Mouse (Mus musculus) cerebellum, adult 9-10 months (tissue): ENCODE results near the gene Ugt1a8.
"Not testable (repeated sequence)": the region's sequence is repeated elsewhere in the genome, so short reads cannot be mapped to it uniquely, and the experiment has no call there.

ENCODE experiments used
- DNase-seq: peaks from one replicate; pipeline ENCODE4 v3.0.0; 2022

Ugt1a8 gene

DNA sequence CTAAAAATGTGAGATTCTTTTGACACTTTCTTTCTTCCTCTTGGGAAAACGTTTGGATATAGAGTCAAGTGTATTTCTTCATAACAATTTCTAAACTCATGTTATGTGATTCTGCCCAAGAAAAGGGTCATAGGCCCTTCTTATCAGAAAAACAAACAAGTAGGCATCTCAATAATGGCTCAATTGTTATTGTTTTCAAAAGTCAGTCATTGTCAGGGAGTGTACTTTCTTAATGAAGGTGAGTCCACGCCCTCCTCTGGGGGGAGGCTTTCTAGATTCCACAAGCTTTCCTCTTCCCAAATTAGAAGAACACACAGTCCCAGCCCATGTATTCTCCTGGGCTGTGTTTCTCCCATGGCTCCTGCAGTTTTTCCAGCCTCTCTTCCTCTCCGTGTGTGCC is at the start of gene Ugt1a8:
Ugt1a8 (plus strand) TSS at position 301 of the 400 bp plus-strand sequence.
- DNase-seq = no peak

DNA sequence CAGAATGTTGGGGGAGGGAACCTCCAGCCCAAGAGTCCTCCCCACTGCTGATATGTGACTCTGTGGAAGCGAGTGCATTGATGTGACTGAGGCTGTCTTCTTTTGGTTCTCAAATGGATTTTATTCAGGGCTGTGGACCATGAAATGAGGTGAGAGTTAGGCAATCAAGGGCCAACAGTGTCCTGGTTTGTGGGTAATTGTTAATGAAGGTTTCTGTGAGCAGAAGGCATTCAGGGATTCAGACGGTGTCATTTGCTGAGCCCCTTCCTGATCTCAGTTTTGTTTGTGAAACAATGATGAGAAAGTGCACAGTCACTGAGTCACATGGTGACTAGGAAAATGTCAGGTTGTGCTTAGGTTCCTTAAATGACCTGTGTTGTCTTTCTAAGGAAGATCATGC is 44.6 kb upstream of the Ugt1a8 start:
- not testable (repeated sequence) for DNase-seq

DNA sequence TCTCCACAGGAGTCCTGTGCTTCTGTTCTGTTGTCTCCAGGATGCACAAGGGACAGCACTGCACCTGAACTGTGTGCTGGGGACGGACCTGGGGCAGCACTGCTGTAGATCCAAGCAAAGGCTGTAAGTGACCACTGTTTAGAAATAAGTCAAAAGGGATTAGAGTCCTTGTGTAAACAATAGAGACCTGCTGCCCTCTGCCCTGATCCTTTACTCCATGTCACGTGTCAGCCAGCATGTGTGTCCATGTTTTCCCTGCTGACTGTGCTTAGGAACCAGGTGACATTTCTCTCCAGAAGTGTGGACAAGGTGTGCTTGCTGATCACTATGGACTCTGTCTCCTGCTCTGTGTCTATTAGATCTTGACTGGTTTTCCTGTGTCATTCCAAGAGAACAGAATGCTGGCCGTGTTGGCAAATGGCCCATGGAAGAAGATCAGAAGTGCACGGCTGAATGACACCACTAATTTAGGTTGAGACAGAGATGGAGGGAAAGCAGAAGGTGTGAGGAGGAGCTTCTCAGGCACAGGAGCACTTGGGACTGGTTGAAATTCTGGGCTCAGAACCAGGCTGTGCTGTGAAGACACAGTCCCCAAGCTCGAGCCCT is 42.7 kb upstream of the Ugt1a8 start:
- DNase-seq = peak; percentile 18

DNA sequence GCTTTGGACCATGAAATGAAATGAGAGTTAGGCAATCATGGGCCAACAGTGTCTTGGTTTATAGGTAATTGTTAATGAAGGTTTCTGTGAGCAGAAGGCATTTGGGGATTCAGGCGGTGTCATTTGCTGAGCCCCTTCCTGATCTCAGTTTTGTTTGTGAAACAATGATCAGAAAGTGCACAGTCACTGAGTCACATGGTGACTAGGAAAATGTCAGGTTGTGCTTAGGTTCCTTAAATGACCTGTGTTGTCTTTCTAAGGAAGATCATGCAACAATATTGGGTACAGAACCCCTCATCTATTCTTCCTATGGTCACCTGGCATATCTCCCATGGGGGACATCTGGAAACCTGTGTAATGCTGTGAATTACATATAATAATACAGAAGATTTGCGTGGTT is 40.2 kb upstream of the Ugt1a8 start:
- not testable (repeated sequence) for DNase-seq

DNA sequence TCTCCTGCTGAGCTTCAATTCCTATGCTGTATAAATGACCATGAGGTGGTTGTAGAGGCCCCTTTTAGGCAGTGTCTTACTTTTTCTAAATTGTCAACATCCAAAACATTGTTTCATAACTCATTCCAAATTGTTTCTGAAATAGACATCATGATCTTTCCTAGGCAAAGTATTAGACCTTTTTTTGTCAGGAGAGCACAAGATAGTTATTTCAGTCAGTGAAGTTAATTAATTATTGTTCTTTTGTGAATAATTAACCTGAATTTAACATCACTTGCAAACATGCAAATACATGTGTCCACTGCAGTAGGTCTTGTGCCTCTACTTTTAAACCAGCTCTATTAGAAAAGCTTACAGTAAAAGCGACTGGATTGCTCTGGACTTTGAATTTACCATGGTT is 32.5 kb upstream of the Ugt1a8 start, which contains the start of gene Ugt1a10:
Ugt1a10 (plus strand) TSS at position 301 of the 400 bp plus-strand sequence.
- DNase-seq = no peak

DNA sequence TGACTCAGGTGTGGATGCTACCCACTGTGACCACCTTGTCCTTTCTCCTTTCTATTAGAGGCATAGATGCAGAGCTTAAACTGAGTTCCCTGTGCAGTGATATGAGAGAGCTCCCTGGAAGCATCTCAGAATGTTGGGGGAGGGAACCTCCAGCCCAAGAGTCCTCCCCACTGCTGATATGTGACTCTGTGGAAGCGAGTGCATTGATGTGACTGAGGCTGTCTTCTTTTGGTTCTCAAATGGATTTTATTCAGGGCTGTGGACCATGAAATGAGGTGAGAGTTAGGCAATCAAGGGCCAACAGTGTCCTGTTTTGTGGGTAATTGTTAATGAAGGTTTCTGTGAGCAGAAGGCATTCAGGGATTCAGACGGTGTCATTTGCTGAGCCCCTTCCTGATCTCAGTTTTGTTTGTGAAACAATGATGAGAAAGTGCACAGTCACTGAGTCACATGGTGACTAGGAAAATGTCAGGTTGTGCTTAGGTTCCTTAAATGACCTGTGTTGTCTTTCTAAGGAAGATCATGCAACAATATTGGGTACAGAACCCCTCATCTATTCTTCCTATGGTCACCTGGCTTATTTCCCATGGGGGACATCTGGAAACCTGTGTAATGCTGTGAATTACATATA is 21.0 kb upstream of the Ugt1a8 start:
- not testable (repeated sequence) for DNase-seq

DNA sequence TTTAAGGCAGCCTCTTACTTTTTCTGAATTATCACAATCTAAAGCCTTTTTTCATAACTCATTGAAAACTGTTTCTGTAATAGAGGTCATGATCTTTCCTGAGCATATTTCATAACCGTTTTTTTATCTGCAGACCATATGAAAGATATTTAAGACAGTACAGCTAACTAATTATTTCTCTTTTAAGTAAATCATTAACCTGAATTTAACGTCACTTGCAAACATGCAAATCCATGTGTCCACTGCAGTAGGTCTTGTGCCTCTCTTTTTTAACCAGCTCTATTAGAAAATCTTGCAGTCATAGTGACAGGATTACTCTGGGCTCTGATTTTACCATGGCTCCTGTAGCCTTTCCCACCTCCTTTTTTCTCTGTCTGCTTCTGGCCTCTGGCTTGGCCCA is 17.1 kb upstream of the Ugt1a8 start, which contains the start of gene Ugt1a9:
Ugt1a9 (plus strand) TSS at position 306 of the 400 bp plus-strand sequence.
- no peak for DNase-seq

DNA sequence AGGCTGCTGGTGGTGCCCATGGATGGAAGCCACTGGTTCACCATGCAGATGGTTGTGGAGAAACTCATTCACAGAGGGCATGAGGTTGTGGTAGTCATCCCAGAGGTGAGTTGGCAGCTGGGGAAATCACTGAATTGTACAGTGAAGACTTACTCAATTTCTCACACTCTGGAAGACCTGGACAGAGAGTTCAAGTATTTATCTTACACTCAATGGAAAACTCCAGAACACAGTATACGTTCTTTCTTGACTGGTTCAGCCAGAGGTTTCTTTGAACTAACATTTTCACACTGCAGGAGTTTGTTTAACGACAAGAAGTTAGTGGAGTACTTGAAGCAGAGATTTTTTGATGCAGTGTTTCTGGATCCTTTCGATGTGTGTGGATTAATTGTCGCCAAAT is 16.7 kb upstream of the Ugt1a8 start:
- DNase-seq = no peak

DNA sequence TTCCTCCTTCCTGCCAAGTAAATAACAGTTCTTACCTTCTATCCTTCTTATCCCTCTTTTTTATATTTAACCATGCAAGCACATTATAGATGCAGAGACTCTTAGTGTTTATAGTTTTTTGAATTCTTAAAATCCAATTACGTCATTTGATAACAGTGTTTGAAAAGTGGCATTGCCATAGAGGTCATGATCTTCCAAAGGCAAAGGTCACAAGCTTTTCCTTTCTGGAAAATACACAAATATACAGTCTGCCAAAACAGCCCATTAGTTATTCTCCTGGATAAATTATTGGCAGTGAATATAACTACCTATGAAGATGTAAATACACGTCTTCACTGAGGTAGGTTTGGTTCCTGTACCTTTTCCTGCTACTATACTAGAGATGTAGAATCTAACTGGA is 13.1 kb upstream of the Ugt1a8 start:
- no peak for DNase-seq

DNA sequence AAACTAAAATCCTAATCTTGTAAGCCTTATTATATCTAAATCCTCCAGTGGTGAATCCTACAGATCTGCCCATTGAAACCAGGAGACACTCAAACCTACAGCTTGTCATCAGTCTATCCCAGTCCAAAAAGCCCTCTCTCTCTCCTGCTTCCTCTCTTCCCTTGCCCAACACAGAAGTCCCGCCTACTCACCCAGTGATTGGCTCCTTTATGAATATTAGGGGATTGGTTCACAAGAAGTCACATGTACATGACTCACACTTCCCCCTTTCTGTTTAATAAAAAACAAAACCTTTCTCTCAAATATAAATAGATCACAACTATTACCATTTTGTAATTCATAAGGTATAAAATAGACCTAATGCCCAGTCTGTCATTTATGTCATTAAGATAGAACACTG is 10.5 kb upstream of the Ugt1a8 start:
- DNase-seq = no peak

DNA sequence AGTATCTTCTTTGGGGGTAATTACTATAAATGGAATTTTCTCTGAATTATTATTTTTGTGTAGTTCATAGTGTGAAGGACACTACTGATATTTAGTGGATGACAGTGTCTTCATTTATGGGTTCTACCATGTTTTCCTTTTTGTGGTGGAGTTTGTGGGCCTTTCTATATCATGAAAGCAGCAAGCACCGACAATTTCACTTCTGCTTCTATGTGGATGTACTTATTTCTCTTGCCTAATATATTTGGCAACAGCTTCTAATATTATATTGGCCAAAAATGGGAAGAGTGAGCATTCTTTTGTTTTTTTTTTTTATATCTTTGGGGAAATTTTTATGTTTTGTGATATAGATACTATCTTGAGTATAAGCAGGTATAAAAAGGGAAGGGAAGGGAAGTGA is 5.9 kb upstream of the Ugt1a8 start:
- no peak for DNase-seq

DNA sequence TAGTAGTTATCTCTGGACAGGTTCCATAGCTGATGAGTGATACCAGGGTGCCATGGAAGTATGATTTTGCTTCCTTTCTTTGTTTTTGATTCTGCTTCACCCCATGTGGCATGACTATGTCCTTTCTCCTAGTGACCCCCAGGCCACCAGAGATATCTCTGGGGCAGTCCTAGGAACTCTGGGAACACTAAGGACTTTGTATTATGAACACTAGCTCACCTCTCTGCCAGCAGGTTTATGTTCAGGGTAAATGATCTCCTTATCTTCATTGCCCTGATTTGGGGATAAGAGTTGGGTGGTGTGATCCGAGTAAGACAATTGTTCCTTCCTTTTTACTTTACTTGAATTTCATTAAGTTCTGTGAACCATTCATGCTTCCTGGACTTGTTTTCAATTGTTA is 1.5 kb upstream of the Ugt1a8 start:
- DNase-seq = no peak

DNA sequence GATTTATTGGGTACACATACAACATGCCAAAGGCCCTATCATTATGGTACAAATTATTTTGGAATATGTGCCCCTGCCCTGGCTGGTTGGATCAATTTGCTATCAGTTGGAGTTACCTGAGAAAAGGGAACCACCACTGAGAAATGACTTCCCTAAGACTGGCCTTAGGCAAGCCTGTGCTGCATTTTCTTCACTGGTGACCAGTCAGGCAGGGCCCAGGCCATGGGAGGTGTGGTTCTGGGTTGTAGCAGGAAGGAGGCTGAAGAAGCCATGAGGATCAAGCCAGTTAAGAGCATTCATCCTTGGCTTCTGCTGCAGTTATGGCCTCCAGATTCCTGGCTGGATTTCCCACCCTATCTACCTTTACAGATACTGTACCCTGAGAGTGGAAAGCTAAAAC is 4.7 kb downstream of the Ugt1a8 start:
- no peak for DNase-seq

DNA sequence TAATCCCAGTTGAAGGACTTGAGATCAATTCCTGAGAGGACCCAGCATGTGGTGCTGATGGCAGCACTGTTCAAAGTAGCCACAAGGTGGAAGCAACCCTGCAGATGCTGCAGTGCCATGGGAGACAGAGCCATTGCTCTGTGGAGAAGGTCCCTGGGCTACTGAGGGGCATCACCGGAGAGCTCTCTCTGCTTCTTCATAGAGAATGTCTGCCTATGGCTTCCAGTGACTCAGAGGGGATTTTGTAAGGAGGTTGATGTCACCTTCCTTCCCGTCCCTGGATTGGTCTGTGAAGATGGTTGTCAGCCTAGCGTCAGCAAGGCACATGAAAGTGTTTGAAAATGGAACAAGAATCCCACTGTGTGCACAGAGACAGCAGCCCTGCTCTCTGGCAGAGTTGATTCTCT is 6.7 kb downstream of the Ugt1a8 start:
- DNase-seq = not testable (repeated sequence)

DNA sequence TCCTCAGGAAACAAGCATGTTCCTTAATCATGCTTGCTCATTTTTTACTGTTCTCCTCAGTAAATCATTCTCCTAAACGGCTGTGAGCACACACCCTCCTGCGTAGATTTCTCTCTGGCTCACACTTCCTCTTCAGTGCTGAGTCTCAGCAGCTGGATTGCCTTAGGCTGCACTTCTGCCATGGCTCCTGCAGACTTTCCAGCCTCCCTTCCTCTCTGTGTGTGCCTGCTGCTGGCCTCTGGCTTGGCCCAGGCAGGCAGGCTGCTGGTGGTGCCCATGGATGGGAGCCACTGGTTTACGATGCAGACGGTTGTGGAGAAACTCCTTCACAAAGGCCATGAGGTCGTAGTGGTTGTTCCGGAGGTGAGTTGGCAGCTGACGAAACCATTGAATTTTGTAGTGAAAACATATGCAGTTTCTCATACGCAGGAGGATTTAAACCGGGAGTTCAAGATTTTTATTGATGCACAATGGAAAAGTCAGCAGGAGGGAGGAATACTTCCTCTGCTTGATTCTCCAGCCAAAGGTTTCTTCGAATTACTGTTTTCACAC is 7.4 kb downstream of the Ugt1a8 start, which contains the start of gene Ugt1a7c:
Ugt1a7c (plus strand) TSS at position 122 of the 552 bp plus-strand sequence.
- DNase-seq = no peak

DNA sequence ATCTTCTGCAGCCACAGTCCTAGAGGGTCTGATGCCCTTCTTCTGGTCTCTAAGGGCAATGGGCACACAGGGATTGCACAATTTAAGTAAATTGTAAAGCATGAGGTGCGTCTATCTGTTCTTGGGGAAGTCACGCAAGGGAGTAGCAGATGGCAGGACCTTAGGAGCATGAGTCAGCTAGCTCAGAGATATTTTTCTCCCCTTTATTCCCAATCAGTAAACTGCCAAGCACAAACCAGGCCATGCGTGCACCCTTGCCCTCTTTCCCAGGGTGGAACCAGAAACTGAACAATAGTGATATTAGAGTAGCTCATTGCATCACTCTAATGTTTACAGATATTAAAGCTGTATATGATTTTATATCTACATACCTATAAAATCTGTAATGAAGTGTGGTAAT is 10.9 kb downstream of the Ugt1a8 start:
- DNase-seq = not testable (repeated sequence)

DNA sequence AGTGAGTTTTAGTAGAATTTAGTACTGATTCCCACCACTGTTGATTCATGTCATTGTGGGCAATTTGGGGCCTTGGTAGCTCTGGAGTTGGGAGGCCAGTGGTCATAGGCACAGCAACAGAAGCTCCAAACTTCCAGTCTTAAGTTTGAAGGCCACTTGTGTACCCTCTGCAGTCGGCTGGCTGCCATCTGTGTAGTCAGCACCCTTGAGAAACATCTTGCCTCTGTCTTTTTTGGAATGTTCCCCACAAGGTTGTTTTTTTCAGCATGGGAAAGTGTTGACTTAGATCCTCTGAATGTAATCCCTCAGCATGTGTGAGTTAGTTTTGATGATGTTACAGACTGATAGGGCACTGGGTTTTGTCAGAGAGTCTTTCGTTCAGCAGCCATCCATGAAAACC is 12.1 kb downstream of the Ugt1a8 start:
- not testable (repeated sequence) for DNase-seq

DNA sequence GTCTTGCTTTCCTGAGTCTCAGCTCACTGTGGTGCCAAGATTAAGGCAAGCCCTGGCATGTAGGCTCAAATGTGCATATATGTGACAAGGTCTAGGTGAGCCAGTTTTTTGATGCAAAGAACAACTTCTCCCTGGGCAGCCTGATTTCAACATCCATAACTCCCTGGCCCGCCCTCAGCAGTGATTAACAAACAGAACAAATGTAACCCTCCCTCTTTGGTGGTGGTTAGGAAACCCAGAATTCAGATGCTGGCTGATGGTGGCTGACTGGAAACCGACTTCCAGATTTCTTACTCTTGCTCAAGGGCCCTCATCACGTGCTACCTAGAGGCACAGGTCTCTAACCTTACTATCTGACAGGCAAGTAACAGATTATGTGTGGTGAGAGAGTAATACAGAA is 15.4 kb downstream of the Ugt1a8 start, which contains the start of gene Ugt1a6b:
Ugt1a6b (plus strand) TSS at position 234 of the 400 bp plus-strand sequence.
- DNase-seq = not testable (repeated sequence)

DNA sequence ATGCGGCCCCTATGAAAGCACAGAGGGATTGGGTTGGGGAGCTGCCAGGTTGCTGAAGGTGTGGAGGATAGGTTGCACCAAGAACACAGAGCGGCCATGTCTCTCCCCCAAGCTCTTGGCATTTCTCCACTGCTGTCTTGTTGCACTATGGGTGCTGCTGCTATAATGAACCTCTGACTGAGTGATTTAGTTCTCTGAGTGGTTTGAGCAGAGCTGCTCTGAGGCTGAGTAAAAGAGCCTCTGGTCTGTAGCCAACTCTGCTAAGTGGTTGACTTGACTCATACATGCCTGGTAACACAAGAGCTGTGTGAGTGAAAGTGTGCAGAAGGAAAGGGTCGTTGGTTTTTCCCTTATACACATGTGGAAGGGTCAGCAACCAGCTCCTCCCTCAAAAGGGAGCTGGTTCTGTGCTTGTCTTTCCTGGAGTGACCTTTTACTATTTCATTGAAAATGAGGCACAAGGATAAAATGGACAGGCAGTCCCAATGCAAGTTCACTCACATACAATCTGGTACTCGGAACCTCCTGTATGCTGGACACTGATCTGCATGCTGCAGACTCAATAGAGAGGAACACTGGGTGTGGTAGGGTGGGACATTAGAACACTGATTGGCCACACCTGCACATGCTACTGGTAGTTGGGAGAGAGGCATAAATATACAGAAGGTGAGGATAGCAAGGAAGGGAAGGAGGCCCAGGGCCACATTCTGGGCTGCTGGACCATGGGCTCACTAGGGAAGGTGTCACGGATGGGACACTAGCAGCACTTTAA is 16.3 kb downstream of the Ugt1a8 start:
- DNase-seq = not testable (repeated sequence)

DNA sequence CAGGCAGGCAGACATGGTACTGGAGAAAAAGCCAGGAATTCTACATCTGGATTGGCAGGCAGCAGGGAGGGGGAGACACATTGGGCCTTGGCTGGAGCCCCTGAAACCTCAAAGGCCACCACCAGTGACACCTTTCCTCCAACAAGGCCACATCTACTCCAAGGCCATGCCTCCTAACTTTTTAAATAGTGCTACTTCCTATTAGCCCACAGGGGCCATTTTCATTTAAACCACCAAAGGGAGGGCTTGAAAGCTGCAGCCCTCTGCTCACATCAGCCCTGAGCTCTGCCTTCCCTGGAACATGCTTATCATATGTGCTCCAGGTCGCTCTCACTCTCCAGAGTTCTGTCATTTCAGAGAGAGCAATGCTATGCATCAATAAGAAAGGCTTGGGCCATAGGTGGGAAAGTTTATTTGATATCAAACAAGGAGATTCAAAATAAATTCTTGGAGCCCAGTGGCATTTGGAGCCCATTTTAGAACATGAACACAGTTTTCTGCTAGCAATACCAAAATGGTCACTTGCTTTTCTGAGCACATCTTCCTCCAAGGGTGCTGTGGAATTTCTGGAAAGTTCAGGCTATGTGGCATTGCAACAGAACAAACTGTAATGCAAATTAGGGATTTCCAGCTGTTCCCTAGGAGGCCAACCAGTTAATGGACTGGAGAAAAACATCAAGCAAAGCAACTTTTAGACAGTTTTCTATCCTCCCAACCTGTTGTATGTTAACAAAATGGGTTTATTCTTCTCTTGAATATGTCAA is 17.2 kb downstream of the Ugt1a8 start:
- no peak for DNase-seq

DNA sequence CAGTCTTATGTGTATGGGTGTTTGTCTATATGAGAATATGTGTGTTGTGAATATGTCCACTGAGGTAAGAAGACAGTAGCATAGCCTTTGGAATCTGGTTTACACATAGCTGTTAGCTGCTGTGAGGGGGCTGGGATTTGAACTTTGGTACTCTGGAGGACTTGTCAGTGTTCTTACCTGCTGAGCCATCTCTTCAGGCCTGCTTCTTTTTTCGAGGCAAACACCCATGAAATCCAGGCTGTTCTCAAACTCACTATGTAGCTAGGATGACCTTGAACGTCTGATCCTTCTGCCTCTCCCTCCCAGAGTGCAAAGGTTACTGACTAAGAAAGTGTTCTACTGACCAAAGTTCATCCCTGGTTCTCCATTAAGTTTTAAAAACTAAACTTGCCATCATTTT is 18.0 kb downstream of the Ugt1a8 start:
- DNase-seq = no peak

DNA sequence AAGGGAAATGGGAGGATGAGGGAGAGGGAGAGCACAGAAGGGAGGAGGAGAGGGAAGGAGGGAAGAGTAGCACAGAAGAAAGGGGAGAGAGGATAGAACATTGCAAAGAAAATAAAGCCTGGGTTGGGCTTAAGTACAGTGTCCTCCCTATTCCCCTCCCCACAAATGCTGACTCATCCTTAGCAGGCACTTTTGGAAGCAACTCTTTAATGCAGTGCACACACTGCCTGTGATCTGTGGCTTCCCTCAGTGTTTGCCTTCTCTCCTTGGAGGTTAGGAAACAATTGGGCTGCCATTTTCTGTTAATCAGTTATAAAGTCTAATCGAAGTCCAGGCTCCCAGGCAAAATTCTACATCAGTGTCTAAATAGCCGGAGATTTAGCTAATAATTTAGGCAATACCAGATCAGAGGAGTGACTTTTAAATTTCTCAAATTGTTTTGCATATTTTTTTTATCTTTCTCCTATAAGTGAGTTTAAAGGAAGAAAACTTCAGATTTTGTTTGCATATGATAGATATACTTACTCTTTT is 21.5 kb downstream of the Ugt1a8 start:
- DNase-seq = not testable (repeated sequence)
